In genomic region chr5:148057433-148057832, GRCm38 (mm10) we compare ENCODE assay signal across 19 mouse cellular contexts.
A peak's percentile ranks its signal among the peaks of the same experiment; 100 is the strongest.
DNase-seq lines count a peak whose midpoint lies in the region; ATAC-seq lines count a peak whose summit lies in the region.
"Had no signal": no experiment of that assay in that cellular context is flagged by ENCODE, and none has a peak within 500 bp of the region (broad histone marks: within the 10 kb centered on the region; RNA-seq: fewer than 3 reads in every experiment).

No protein-coding gene starts in this region.

- peak; percentile 64 for DNase-seq in cerebellum, adult 11-12 months
- DNase-seq in cerebellum, adult 9-10 months, result peak; percentile 64
- DNase-seq in cerebellum, postnatal 4 days (ENCODE audit: low spot score in 2 of 2), result no peak
- DNase-seq in cerebellum, postnatal 25 days, result peak; percentile 51 to 69
- DNase-seq in thymus, postnatal 25 days, result no peak
- DNase-seq in ovary, postnatal 14 days (ENCODE audit: low spot score), result no peak
- DNase-seq: adrenal gland, postnatal 10 days; adrenal gland, postnatal 36 days; embryo, embryonic 11 days; gastrocnemius, postnatal 25 days; heart, adult 18-20 months; heart, postnatal 10 days; heart, postnatal 36 days; kidney, adult 11 months had no signal

- no peak for ATAC-seq in cerebellum, adult (ENCODE audit: insufficient number of reproducible peaks, low FRiP score, low TSS enrichment)
- ATAC-seq: forebrain, embryonic 15.5 days; hindbrain, embryonic 16.5 days; intestine, embryonic 15.5 days; Patski had no signal

Comparison
In these comparisons a context has a peak if more than half of its experiments do, and no peak if none do; other contexts are left out.
1. DNase-seq: peak in cerebellum, adult 11-12 months (single experiment), cerebellum, adult 9-10 months (single experiment) and cerebellum, postnatal 25 days (2 of 2); none in cerebellum, postnatal 4 days (0 of 2), thymus, postnatal 25 days (single experiment) and ovary, postnatal 14 days (single experiment).